Mouse (Mus musculus) lung, embryonic 14.5 days (tissue): ENCODE measurements at regions not wholly inside any gene's neighbourhood (a gene's known extent, or its start where the extent isn't known, plus 50 kb on each side); places are given as distances from the start of the nearest gene placed in this dataset.

Experiments
- ATAC-seq: fragments of 200-750 bp; cut with Nextera tagmentation; 2 replicates; pipeline ENCODE4 v1.8.0; 2017; ENCODE audit warnings: mild to moderate bottlenecking, moderate TSS enrichment, moderate library complexity; ENCODE audit not compliant: insufficient read depth
- DNase-seq: peaks from one replicate; pipeline ENCODE4 v3.0.0-alpha.2; 2015
- H3K27ac ChIP-seq: fragments of 300-500 bp; sonication (generic); 2 replicates; pipeline ENCODE4 v1.5.1; 2014; ENCODE audit warnings: low read depth, mild to moderate bottlenecking, moderate library complexity
- H3K27me3 ChIP-seq: fragments of 300-500 bp; sonication (generic); 2 replicates; pipeline ENCODE4 v1.6.1; 2014; ENCODE audit warnings: low read length, control low read depth; ENCODE audit not compliant: insufficient read depth
- H3K36me3 ChIP-seq: fragments of 300-500 bp; sonication (generic); 2 replicates; pipeline ENCODE4 v1.6.1; 2014; ENCODE audit warnings: control low read depth; ENCODE audit not compliant: insufficient read depth
- H3K4me1 ChIP-seq: fragments of 300-500 bp; sonication (generic); 2 replicates; pipeline ENCODE4 v1.6.1; 2014; ENCODE audit warnings: antibody characterized with exemption, control low read depth; ENCODE audit not compliant: insufficient read depth
- H3K4me2 ChIP-seq: fragments of 300-500 bp; sonication (generic); 2 replicates; pipeline ENCODE4 v1.6.1; 2014; ENCODE audit warnings: mild to moderate bottlenecking
- H3K4me3 ChIP-seq: fragments of 300-500 bp; sonication (generic); 2 replicates; pipeline ENCODE4 v1.5.1; 2014; ENCODE audit warnings: low read depth, low read length
- H3K9ac ChIP-seq: fragments of 300-500 bp; sonication (generic); 2 replicates; pipeline ENCODE4 v1.6.1; 2014
- H3K9me3 ChIP-seq: fragments of 300-500 bp; sonication (generic); 2 replicates; pipeline ENCODE4 v1.6.1; 2016; ENCODE audit warnings: low read depth, low read length, control low read depth
- CTCF ChIP-seq: IDR thresholded peaks from 2 replicates; pipeline ENCODE4 v1.5.1; 2016; ENCODE audit warnings: antibody characterized with exemption, low read depth
- WGBS: fragments of 180-500 bp; shearing (Covaris S2); extraction: QIAGEN DNeasy Blood & Tissue Kit; methylation state at CpG from one replicate; pipeline ENCODE4 v1.1.7; 2014; 5-methylcytosine and 5-hydroxymethylcytosine counted together

DNA sequence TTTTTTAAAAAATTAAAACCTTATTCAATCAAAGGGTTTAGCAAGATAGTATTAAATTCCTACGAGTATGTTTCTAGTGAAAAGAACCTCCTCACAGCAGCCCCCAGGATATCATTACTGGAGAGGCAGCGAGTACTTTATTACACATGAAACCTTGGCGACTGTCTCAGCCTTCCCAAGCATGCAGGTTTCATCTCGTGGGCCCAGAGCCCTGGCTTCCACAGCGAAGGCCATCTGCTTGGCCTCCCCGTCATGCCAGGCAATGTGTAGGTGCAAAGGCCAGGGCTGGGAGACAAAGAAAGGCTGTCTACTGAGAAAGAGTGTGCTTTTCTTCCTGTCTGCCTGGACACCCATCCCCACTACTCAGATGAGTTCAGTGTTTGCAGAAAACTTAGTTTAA is 247.0 kb downstream of the Ptprc start:
- 34% methylated on average over 6 of the region's 6 CpGs for WGBS
- ATAC-seq: no peak
- peak overlapping the region; percentile 48; the same call in 1 of the 2 replicates for H3K4me2 ChIP-seq

DNA sequence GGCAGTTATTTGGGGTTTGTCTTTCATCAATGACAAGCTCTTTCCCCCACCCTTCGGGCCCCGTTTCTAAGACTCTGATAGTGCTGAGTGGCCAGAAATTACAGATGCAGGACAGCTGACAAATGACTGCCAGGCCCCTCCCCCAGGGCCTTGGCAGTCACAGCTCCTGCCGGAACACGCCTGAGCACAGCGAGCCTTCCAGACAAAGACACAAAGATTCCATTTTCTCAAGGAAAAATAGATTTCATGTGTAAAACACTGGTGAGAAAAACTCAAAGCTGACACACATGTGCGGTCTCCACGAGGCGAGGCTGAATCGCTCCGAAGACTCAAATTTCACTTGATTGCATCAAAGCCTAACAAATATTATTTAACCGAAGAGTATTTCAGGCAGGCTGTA is 247.6 kb downstream of the Ptprc start:
- Histone ChIP-seq H3K9me3 (no peaks in the 10 kb centered on the region), H3K4me3 (no peak overlapping the region), H3K36me3 (peaks cover 33% of the 10 kb centered on the region), H3K27me3 (no peaks in the 10 kb centered on the region), H3K9ac (no peak overlapping the region), H3K4me1 (peaks cover 14% of the 10 kb centered on the region), H3K27ac (peak overlapping the region; percentile 77), H3K4me2 (peak overlapping the region; percentile 48)
- 17% methylated on average over 11 of the region's 11 CpGs for WGBS
- ATAC-seq (peak; percentile 92), DNase-seq (peak; percentile 90)
- no peak for TF ChIP-seq CTCF

More for the DNA sequence above, 247.0 kb downstream of the Ptprc start:
- Histone ChIP-seq H3K36me3 (peaks cover 38% of the 10 kb centered on the region), H3K4me3 (no peak overlapping the region), H3K9ac (no peak overlapping the region; the same call in 1 of the 2 replicates), H3K27ac (peak overlapping the region; percentile 77), H3K9me3 (no peaks in the 10 kb centered on the region), H3K4me1 (peaks cover 14% of the 10 kb centered on the region), H3K27me3 (no peaks in the 10 kb centered on the region)
- no peak for TF ChIP-seq CTCF
- DNase-seq: no peak

DNA sequence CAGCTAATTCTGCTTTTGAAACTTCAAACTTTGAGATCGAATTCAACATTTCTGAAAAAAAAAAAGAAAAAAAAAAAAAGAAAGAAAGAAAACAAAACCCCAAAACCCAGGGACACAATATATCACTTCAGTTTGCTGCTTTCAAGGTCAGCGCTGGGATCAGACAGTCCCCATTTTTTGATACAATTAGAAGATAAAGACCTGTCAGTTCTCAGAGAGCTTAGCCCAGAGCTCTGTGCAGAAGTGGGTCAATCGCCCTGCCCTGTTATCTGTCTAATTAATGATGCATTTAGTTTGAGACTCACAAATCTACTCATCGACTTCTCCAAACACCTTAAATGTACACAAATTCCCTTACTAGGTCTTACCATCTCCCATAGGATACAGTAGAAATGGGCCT is 249.2 kb downstream of the Ptprc start:
- H3K4me3 ChIP-seq: no peak overlapping the region
- no peak for TF ChIP-seq CTCF
- H3K36me3 ChIP-seq: peaks cover 16% of the 10 kb centered on the region
- H3K27me3 ChIP-seq: no peaks in the 10 kb centered on the region
- H3K9me3 ChIP-seq: no peaks in the 10 kb centered on the region
- DNase-seq (no peak), ATAC-seq (no peak)
- no peak overlapping the region for H3K27ac ChIP-seq
- H3K4me2 ChIP-seq: no peak overlapping the region
- no peak overlapping the region for H3K9ac ChIP-seq
- 51% methylated on average over 4 of the region's 4 CpGs for WGBS
- peaks cover 14% of the 10 kb centered on the region for H3K4me1 ChIP-seq

DNA sequence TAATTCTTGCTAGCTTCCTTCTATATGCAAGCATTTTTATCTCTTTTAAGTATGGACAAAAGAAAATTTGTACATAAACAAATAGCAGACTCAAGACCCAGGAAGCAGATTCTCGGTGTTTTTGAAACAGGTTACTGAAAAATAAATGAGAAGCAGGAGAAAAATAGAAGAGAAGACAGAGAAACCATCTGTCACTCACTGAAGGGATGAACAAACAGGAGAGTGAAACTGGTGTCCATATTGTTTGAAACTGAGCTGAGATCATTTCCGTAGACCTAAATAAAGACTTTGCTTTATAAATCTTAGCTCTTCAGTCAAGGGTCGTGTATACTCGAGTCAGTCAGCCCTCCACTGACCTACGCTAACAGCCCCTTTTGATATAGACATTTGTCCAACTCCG is 251.4 kb downstream of the Ptprc start:
- 69% methylated on average over 6 of the region's 6 CpGs for WGBS
- TF ChIP-seq CTCF: no peak
- Histone ChIP-seq H3K4me1 (peaks cover 14% of the 10 kb centered on the region), H3K27ac (no peak overlapping the region), H3K4me2 (no peak overlapping the region), H3K4me3 (no peak overlapping the region), H3K9ac (no peak overlapping the region), H3K36me3 (peaks cover 5% of the 10 kb centered on the region; the same call in 1 of the 2 replicates), H3K27me3 (no peaks in the 10 kb centered on the region), H3K9me3 (no peaks in the 10 kb centered on the region)
- ATAC-seq: no peak
- DNase-seq: no peak

DNA sequence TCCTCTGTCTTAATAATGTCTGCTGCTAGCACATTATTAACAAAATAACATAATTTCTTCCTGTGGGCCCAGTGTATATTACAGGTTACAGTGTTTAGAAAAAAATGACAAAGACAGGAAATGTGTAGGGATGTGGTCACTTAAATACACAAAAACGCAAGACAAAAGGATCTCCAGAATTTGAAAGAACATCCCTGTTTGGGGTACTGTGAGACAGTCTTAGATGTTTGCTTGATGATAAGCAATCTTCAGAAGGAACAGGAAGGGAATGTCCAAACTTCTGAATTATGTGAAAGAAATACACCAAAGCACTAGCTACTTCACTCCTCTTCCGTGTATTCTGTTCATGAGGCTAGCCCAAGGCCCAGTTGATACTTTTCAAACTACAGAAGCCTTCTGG is 251.8 kb downstream of the Ptprc start:
- no peak overlapping the region for H3K4me2 ChIP-seq
- WGBS: 57% methylated on average over 2 of the region's 2 CpGs
- peaks cover 5% of the 10 kb centered on the region; the same call in 1 of the 2 replicates for H3K36me3 ChIP-seq
- ATAC-seq (no peak), DNase-seq (no peak)
- H3K9ac ChIP-seq: no peak overlapping the region
- TF ChIP-seq CTCF: no peak
- H3K4me1 ChIP-seq: peaks cover 14% of the 10 kb centered on the region
- no peak overlapping the region for H3K27ac ChIP-seq
- H3K4me3 ChIP-seq: no peak overlapping the region
- no peaks in the 10 kb centered on the region for H3K27me3 ChIP-seq
- no peaks in the 10 kb centered on the region for H3K9me3 ChIP-seq

DNA sequence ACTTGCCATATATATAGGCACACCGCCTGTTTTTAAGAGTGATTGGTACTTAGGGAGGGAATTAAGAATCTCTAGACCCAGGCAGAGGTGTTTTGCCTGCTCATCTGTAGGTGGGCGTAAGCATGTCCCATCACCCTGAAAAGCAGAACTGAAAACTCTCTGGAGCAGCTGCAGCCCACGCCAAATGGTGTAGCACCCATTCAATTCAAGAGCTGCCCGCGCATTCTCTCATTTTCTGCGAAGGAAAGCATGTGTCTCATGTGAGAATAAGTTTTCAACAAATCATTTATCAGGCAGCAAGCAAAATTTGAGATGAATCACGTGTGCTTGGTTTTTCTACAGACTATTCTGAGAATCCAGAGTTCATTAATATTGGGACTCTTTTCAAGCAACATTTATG is 252.7 kb downstream of the Ptprc start:
- 64% methylated on average over 7 of the region's 7 CpGs for WGBS
- 0 out of 2 replicates have a peak overlapping the region, but pooled peaks have one; percentile 3 for H3K27ac ChIP-seq

DNA sequence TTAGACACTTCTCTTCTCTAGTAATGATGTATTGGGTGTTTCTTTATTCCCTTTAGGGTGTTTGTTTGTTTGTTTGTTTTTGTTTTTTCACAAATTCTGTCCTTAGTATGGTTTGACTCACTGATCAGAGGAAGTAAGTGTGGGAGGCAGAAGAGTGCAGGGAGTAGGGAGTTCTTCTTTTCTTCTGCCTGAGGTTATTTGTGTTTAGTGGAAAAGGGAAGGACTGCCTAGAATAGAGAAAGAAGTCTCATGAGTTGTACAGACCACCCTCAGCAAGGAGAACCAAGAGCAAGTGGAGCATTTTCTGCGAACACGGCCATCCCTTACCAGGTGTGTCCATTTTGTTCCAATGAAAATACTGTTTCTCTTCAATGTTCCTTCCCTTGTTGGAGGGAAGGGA is 253.9 kb downstream of the Ptprc start:
- ATAC-seq (no peak), DNase-seq (no peak)
- no peak overlapping the region for H3K9ac ChIP-seq
- H3K27ac ChIP-seq: no peak overlapping the region
- no peaks in the 10 kb centered on the region for H3K9me3 ChIP-seq
- H3K36me3 ChIP-seq: peaks cover 13% of the 10 kb centered on the region; the same call in 1 of the 2 replicates
- H3K4me2 ChIP-seq: no peak overlapping the region
- H3K4me1 ChIP-seq: peaks cover 5% of the 10 kb centered on the region; the same call in 1 of the 2 replicates
- 81% methylated on average over 2 of the region's 2 CpGs for WGBS
- H3K4me3 ChIP-seq: no peak overlapping the region
- H3K27me3 ChIP-seq: no peaks in the 10 kb centered on the region
- no peak for TF ChIP-seq CTCF

More for the DNA sequence above, 252.7 kb downstream of the Ptprc start:
- no peak overlapping the region for H3K4me3 ChIP-seq
- no peak for TF ChIP-seq CTCF
- no peak overlapping the region for H3K9ac ChIP-seq
- H3K27me3 ChIP-seq: no peaks in the 10 kb centered on the region
- peaks cover 11% of the 10 kb centered on the region for H3K4me1 ChIP-seq
- H3K4me2 ChIP-seq: no peak overlapping the region
- DNase-seq (no peak), ATAC-seq (no peak)
- no peaks in the 10 kb centered on the region for H3K9me3 ChIP-seq
- peaks cover 9% of the 10 kb centered on the region; the same call in 1 of the 2 replicates for H3K36me3 ChIP-seq
